Mouse (Mus musculus): ENCODE measurements around the gene Dgkz. TPM values are rescaled to one million over a fixed set of nuclear protein-coding genes. Genes with fewer than 3 reads are reported as not detected.
A peak's percentile ranks its signal among the peaks of the same experiment; 100 is the strongest.

Gene Dgkz
- total RNA-seq, 1 experiment from 2014 or later, result 61.5 TPM

DNA sequence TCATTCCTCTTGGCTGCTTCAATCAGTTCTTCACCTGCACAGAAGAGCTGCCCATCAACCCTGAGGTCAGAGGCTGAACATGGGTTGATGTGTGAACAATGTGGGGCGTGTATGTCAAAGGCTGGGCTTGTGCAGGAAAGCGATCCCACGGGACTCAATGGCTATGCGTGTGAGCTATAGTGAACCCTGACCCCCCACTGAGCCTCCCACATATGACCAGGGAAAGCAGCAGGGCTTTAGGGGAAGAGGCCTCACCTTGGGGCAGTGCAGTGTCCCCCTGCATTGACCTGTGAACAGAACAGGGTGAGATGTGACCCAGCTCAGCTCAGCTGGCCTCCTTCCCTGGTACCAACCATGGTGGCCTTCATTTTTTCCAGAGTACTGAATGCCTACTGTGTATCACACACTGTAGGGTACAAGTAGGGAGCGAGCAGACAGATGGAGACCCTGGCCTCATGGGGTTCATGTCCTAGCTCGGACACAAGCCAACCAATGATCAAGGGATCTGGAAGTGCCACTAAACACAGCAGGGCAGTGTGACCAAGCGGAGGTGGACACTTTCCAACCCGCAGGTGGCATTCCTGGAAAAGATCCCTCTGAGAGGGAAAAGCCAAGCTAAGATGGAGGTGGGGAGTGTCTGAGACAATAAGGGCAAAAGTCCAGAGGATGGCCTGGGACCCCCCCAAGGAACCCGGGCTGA lies 40.7 kb downstream of the Dgkz start:
- no peak for DNase-seq

DNA sequence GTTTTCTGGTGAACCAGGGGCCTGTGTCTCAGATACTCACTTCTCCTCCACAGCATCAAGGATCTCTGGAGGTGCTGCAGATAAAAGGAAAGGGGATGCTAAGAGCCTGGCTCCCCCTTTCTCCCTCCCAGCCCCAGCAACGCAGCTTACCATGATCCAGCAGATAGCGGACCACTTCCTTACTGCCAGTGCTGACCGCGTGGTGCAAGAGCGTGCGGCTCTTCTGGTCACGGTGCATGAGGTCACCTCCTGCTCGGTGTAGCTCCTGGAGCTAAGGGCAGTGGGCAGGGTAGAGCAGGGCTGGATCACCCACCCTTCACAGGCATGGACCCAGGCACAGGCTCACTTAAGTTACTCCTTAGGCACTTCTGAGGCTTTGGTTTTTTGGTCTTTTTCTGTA lies 41.6 kb downstream of the Dgkz start:
- no peak for DNase-seq

DNA sequence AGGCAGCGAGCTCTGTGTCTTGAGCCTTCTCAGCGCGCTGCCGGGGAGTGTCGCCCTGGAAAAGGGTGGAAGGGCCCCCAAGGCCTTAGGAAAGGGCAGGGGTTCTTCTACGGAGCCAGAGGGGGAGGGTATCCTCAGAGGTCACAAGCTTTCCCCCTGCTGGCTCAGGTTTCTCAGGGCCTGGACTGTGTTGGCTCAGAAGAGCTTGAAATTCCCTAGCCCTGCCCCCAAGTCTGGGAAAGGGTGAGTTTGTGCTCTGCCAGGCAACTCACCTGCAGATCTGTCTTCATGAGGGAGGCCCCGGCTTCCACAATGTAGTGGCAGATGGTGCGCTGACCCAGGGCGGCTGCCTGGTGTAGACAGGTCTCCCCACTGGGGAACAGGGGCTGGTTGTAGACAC lies 42.2 kb downstream of the Dgkz start:
- DNase-seq, result no peak

DNA sequence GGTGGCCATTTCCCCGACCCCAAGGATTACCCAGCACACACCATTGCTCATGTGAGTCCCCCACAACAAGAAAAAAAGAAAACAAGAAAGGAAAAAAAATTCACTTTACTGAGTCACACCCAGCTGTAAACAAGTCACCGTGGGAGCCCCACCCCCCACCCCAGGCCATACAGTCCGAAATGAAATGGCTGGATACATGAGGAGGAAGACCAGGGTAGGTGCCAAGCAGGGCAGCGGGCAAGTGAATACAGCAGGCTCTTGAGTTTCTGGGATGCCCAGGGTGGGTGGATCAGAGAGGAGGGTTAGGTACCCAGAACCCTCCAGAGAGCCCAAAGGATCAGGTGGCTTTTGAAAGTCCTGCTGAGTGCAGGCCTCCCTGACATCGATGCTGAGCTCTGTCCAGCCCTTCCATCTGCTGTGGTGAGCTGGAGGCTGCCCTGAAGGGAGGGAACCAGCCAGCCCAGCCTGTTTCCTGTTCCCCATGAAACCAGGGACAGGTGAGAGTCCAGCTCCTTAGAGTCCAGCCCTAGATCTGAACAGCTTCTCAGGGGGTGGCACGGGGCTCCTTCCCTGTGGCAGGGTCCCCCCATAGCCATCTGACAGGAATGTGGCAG lies 42.8 kb downstream of the Dgkz start:
- no peak for DNase-seq

DNA sequence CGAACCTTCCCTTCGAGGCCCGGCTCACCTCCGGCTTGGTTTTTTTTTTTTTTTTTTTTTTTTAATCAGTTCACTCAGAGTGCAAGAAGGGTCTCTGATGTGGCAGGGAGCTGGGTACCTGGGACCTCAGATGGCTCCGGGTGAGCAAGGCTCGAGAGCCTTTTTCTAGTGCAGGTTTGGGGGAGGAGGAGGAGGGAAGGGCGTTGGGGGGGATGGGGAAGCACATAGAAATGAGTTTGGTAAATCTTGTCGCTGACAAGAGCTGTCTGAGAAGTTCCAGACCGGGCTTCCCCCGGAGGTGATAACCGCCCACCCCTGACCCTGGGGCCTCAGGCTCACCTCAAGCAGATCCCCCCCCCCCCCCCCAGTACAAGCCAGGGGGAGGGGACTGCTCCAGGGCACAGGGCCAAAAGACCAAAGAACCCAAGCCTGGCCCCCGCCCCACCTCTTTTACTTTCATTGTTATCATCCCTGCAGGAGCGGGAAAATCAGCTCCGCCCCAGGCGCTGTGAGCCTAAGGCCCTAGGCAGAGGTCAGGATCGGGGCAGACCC lies 43.4 kb downstream of the Dgkz start, which contains the start of gene Mdk:
Mdk (minus strand) TSS at position 138 of the 552 bp plus-strand sequence.
- DNase-seq, result no peak

DNA sequence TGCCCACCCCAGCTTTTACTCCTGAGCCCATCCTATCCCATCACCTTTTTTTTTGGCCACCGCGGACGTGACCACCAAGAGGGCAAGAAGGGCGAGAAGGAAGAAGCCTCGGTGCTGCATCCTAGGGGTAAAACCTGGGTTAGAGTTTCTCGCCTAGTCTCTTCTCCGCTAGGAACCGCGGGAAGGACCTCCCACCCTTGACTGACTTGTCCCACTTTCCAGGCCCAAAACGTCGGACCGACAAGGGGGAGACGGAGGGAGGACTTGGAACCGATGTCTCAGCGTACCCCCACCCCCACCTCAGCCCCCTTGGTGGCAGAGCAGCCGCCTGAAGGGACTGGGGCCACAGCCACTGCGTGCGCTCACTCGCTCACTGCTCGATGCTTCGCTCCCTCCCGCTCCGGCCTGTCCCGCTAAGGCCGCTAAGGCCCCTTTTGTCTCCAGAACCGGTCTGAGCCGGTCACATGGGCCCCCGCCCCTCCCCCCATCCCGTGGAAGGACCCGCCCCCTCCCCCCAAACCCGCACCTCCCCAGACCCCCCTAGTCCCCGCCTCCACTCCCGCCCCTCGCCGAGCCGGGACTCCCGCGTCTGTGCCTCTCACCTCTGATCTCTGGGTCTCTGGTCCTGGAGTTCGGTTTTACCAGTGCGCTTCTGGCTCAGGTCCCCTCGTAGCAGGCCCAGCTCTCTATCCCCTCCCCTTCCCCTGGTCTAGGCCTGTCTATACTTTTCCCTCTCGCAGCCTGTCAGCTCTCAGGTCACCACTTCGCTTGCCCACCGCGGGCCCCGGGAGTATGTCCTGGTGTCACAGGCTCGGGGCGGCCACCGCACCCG lies 44.1 kb downstream of the Dgkz start:
- DNase-seq, result no peak

DNA sequence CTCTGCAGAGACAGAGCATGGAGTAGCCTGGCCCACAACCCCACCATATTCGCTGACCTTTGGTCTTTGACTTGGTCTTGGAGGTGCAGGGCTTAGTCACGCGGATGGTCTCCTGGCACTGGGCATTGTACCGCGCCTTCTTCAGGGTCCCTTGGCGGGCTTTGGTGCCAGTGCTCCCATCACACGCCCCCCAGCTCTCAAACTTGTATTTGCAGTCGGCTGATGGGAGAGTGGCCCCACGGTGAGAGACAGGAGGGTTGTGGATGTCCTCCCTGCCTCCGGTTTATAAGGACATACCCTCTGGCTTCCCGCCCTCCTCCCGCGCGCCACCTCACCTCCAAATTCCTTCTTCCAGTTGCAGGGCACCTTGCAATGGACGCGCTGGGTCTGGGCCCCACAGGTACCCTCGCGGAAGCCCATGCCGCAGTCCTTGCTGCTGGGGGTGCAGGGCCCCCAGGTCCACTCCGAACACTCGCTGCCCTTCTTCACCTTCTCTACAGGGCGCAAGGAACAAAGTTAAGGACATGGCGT lies 44.8 kb downstream of the Dgkz start:
- no peak for DNase-seq

DNA sequence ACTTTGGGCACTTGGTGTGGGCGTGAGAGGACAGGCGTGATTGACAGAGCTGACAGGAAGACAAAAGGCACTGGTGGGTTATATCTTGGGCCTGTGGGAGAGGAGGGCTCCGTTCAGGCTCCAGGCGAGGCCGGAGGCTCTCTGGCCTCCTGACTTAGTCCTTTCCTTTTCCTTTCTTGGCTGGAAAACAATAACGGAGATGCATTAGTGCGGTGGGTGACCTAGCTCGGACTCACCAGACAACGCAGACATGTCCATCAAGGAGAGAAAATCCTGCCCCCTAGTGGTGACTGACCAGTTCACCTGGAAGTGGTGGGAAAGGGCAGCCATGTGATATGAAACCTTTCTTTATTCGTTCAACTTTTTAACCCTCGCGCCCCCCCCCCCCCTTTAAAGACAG lies 45.7 kb downstream of the Dgkz start:
- DNase-seq, result peak; percentile 56

DNA sequence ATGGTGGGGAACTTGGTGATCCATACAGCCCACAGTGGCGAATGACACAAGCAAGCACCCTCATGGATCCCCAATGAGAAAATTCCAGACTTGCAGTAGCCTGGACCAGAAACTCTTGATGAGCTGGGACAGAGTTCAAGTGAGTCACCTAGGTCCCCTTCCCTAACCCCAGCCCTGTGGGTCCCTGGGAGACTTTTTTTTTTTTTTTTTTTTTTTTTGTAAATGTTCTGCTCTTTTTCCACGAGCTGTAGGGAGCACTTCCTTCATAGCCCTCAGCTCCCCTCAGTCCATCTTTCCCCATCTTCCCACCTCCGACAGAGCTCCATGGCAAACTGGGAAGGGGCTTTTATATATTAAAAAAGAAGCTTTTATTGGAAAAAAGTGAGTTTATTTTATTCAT lies 46.2 kb downstream of the Dgkz start:
- DNase-seq, result no peak

DNA sequence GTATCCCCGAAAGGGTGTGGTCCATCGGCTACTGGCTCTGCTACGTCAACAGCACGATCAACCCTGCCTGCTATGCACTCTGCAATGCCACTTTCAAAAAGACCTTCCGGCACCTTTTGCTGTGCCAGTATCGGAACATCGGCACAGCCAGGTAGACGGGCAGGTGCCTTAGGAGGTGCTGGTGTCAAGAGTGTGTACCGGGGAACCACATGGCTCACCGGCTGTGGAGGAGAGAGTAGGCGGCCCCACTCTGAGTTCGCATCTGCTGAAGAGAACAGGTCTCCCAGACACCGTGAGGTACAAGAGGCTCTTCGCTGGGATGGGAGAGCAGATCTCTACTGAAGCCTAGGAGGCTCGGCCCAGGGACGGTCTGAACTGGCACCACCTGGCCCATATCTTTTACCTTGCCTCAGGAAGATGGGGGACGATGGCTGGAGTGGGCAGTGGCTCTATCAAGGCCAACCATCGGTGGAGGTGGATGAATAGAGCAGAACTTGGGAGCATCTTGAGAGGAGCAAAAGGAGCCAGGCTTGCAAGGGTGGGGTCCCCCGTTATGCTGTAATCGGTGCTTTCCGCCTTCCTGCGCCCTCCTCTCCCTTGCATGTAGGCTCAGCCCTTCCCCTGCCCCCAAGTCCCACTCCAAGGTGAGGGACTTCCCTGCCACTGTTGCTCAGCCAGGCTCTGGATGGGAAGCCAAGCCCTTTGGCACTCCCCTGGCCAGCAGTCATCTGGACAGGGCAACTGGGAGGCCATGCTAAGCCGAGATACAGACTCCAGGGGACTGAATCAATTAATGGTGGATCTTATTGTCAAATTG lies 46.9 kb downstream of the Dgkz start:
- DNase-seq, result no peak

DNA sequence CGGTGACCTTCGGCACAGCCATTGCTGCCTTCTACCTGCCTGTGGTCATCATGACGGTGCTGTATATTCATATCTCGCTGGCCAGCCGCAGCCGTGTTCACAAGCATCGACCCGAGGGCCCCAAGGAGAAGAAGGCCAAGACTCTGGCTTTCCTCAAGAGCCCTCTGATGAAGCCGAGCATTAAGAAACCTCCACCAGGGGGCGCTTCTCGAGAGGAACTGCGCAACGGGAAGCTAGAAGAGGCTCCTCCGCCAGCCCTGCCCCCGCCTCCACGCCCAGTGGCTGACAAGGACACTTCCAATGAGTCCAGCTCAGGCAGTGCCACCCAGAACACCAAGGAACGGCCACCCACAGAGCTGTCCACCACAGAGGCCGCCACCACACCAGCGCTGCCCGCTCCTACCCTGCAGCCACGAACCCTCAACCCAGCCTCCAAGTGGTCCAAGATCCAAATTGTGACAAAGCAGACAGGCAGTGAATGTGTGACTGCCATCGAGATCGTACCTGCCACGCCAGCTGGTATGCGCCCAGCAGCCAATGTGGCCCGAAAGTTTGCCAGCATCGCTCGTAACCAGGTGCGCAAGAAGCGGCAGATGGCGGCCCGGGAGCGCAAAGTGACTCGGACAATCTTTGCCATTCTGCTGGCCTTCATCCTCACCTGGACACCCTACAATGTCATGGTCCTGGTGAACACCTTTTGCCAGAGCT lies 47.7 kb downstream of the Dgkz start:
- DNase-seq, result peak; percentile 83

DNA sequence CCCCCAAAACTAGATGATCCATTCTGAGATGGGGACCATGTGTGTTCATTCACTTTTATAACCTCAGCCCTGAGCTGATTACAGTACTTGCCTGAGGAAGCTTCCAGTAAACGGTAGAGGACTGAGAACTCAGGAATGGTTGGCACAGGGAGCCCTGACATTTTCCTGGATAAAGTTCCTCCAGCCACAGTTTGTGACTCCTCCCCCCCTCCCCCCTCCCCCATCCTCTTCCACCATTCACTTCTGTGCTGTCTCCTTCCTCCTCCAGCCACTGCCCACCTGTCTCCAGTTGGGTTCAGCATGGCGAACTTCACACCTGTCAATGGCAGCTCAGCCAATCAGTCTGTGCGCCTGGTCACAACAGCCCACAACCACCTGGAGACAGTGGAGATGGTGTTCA lies 48.7 kb downstream of the Dgkz start, which contains the start of gene Chrm4:
Chrm4 (plus strand) TSS at position 301 of the 400 bp plus-strand sequence.
- no peak for DNase-seq

DNA sequence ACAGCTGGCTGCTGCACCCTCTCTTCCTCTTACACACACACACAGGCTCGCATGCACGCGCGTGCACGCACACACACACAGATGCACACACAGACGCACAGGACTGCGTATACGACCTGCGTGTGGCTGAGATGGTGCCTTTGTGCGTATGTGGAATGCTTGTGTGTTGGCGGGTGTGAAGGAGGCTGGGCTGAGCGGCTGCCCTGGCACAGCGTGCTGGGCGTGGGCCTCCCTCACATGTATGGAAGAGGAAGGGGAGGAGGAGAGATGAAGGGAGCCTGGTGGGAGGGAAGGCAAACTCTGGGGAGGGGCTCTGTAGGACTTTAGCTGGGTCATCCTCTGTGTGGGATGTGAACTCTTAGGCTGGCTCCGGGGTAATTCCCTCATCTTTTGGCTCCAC lies 50.2 kb downstream of the Dgkz start:
- no peak for DNase-seq

DNA sequence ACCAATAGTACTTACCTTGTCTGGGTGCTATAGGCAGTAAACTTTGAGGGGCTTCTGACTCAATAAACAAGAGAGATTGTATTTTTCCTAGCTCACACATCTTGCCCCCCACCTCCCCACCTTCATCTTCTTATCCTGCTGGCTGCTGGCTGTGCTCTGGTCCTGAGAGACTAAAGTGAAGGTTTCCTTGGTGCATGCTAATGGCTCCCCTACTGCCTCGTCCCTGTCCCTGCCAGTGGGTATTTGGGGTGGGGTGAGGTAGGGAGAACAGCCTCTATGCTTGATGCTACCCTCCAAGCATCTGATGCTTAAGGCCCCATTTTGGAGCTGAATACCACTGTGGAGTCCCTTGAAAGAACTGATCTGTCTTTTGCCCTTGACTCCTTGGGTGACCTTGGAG lies 50.9 kb downstream of the Dgkz start:
- DNase-seq, result no peak

DNA sequence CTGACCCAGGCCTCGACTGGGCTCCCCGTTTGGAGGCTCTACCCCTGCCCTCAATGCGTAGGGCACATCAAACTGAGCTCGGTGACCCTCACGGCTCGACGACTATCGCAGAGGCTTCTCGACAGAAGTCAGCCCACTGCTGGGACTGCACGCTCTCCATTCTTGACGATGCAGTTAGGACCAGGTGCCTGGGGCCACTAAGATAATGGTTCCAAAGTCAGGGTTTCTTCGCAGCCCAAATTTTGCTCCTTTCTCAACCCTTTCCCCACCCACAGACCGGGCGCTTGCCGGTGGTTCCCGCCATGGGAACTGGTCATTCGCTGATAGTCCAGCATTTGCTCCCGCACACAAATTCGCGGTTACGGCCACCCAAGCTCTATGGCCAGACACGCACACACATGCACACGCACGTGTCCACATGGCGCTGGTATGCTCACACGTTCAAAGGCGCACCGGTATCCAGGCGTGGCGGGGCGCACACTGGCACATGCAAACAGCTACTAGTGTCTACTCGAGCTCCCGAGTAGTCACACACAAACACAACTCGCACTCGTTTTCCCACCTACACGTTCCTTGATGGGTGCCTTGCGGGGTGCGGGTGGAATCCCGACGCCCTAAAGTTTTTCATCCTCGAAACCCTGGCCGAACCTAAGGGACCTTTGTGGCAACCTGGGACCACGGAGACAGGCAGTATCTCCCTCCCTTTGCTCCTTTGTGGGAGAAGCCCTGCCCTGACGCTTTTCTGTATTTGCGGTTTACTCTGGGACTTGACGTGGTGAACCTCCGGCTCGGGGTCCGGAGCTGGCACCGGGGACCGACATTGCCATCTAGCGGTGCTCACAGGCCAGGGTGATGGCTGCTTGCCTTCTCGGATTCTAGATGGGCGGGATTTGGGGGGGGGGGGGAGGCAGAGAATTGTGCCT lies 52.0 kb downstream of the Dgkz start:
- DNase-seq, result peak; percentile 80

DNA sequence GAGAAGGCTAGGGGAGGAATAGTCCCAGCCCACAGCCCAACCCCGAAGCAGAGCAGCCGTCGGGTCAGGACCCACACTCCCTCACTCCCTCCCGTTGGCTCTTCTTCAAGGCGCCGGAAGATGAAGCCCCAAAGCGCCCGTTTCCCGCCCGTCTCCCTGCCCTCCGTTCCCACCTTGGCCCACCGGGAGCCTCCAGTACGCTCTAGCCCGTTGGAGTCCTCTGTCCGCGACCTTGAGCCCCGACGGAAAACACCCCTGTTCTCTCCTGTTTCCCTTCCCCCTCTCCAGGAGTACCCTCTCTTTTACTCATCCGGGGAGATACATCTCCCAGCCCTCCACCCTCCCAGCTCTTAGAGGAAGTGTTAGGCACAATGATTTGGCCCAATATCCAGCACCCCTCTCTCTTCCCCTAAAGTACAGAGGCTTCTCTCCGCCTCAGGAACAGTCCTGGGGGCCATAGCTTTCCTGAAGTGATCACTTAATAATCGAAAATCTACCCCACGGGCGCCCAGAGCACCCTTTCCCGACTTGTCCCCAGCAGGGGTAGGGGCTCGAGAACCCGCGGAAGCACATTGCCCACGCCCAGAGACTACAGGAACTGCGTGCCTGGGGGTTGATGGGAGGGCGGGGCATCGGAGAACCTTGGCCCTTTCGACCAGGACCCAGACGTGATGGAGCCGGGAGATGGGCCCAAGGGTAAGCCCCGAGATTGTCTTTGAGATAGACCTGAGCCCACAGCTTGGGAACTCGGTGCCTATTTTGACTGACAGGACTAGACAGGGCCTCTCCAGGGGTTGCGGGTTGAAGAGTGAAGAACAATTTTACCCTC lies 52.9 kb downstream of the Dgkz start:
- DNase-seq, result no peak

DNA sequence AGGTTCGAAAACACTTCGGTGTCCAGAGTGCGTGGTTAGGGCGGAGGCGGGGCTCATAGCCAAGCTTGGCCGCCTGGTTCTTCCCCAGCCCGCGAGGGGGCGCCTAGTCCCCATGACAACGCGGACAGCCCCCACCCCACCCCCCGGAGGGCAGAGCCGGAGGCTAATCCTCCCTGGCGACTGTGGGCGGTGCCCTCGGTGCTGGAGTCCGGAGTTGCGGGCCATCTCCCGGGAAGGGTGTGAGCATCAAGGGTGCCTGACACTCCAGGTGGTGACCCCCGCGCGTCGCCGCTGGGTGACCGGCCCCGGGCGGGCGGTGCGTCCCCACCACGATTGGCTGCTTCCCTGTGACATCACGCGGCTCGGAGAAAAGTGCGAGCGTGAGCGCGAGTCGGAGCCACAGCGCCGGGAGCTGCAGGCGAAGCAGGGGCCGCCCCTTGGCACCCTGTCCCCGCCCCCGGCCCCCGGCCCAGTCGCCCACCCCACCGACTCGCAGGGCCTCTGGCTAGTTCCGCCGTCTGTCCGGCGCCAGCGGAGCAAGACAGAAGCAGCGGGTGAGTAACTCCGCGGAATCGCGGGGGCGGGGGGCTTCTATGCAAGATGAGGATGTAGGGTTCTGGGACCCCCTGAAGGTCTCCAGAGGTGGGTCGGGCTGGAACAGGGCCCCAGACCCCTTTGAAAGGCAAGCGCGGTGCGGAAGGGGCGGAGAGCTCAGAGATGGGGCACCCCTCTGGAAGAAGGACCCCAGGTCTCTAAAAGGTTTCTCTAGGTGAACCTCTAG lies 53.7 kb downstream of the Dgkz start:
- peak; percentile 56 for DNase-seq

DNA sequence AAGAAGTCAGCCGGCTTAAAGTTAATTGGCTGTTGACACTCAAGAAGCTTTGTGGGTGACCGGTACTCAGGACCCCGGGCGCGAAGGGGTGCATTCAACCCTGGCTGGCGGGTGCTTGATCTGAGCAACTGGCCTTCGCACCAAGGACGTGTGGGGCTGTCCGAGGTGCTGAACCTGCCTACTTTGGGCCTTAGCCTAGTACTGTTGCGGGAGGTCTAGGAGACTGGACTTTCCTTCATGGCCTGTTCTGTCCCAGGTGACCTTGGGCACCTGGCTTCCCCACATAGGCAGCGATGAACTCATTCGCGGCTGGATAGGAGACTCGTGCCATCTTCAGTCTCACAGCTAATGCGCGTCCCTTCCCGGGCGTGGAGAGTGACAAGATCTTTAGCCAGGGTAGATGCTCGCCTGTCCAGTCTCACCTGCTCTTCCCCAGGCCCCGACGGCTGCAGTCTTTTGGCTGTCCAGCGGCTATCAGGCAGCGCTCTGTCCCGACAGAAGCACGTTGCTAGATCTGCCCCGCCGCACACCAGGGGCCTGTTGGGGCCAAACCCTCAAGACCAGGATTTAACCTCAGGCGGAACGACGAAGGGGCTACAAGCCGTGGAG lies 54.4 kb downstream of the Dgkz start:
- peak; percentile 87 for DNase-seq
